Mouse (Mus musculus): Measurements from ENCODE around the gene Tnfrsf11a. TPM values are rescaled to one million over a fixed set of nuclear protein-coding genes. Genes with fewer than 3 reads are reported as not detected.

Tnfrsf11a gene
- polyA plus RNA-seq, 2 experiments, result 0.18 to 0.33 TPM

DNA sequence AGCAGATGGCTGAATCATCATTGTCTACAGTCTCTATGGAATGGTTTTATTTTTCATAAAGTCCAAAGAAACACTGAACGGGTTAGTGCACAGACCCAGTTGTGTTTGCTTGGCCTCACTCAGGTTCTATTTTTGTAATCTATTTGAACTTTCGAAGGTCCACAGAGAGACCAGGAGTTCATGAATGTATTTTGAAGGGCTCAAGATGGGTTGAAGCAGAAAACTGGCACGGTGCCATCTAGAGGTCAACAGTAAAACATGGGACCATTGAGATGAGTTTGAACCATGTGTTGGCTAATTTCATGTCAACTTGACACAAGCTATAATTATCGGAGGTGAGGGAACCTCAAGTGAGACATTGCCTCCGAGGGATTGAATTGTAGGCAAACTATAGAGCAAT is 105.1 kb downstream of the Tnfrsf11a start:
- H3K27ac ChIP-seq, result no peak overlapping the region
- H3K4me1 ChIP-seq (replicated peaks; ENCODE audit: control insufficient read depth in 2 of 2, insufficient read depth in 2 of 2, low read length in 1 of 2), result peaks cover 0 to 4% of the 10 kb centered on the region in 2 experiments; a peak in 1 of 4 replicates
- H3K36me3 ChIP-seq (replicated peaks; ENCODE audit: control insufficient read depth, insufficient read depth, low read depth), result no peaks in the 10 kb centered on the region
- TF ChIP-seq CTCF (IDR thresholded peaks at IDR 0.05; ENCODE audit: low read depth) (no peak), EP300 (IDR thresholded peaks at IDR 0.05; ENCODE audit: low read depth) (no peak)
- DNase-seq (ENCODE audit: low read depth in 3 of 3, low spot score in 3 of 3) (no peak), ATAC-seq (ENCODE audit: insufficient read depth) (no peak)
- no peak overlapping the region for H3K4me2 ChIP-seq (ENCODE audit: low read depth)
- no peak overlapping the region for H3K9ac ChIP-seq (replicated peaks)
- 60% methylated on average over 5 of the region's 5 CpGs for WGBS (ENCODE audit: insufficient replicate concordance)
- no peaks in the 10 kb centered on the region for H3K27me3 ChIP-seq (ENCODE audit: control insufficient read depth, insufficient read depth, low read length)
- no peaks in the 10 kb centered on the region for H3K9me3 ChIP-seq (ENCODE audit: control insufficient read depth, low read length)
- H3K4me3 ChIP-seq (ENCODE audit: insufficient read depth in 1 of 2, low read depth in 2 of 2, low read length in 2 of 2), result no peak overlapping the region

- TF ChIP-seq EP300 (IDR thresholded peaks at IDR 0.05; ENCODE audit: low read depth) (no peak), CTCF (IDR thresholded peaks at IDR 0.05; ENCODE audit: low read depth) (no peak)
- no peak overlapping the region for H3K4me2 ChIP-seq (ENCODE audit: low read depth)
- no peaks in the 10 kb centered on the region for H3K9me3 ChIP-seq (ENCODE audit: control insufficient read depth, low read length)
- WGBS (ENCODE audit: insufficient replicate concordance), result 39% methylated on average over 5 of the region's 5 CpGs
- H3K9ac ChIP-seq (replicated peaks), result no peak overlapping the region
- H3K36me3 ChIP-seq (replicated peaks; ENCODE audit: control insufficient read depth, insufficient read depth, low read depth), result no peaks in the 10 kb centered on the region
- peaks cover 0 to 6% of the 10 kb centered on the region in 2 experiments; a peak in 2 of 4 replicates for H3K4me1 ChIP-seq (replicated peaks; ENCODE audit: control insufficient read depth in 2 of 2, insufficient read depth in 2 of 2, low read length in 1 of 2)
- H3K27ac ChIP-seq, result no peak overlapping the region
- no peak for ATAC-seq (ENCODE audit: insufficient read depth)
- no peaks in the 10 kb centered on the region for H3K27me3 ChIP-seq (ENCODE audit: control insufficient read depth, insufficient read depth, low read length)
- H3K4me3 ChIP-seq (ENCODE audit: insufficient read depth in 1 of 2, low read depth in 2 of 2, low read length in 2 of 2), result no peak overlapping the region
- DNase-seq (ENCODE audit: low read depth in 3 of 3, low spot score in 3 of 3), result no peak
These were observed 105.8 kb downstream of the Tnfrsf11a start for GRCm38 (mm10) chr1:105886358-105886757.

GRCm38 (mm10) chr1:105891032-105891725 is 110.7 kb downstream of the Tnfrsf11a start:
- peaks cover 0 to 3% of the 10 kb centered on the region in 2 experiments; a peak in 1 of 4 replicates for H3K4me1 ChIP-seq (replicated peaks; ENCODE audit: control insufficient read depth in 2 of 2, insufficient read depth in 2 of 2, low read length in 1 of 2)
- H3K36me3 ChIP-seq (replicated peaks; ENCODE audit: control insufficient read depth, insufficient read depth, low read depth), result no peaks in the 10 kb centered on the region
- H3K4me3 ChIP-seq (ENCODE audit: insufficient read depth in 1 of 2, low read depth in 2 of 2, low read length in 2 of 2), result no peak overlapping the region
- 19% methylated on average over 15 of the region's 15 CpGs for WGBS (ENCODE audit: insufficient replicate concordance)
- DNase-seq (ENCODE audit: low read depth in 3 of 3, low spot score in 3 of 3), result peak; percentile 34 to 45 (median 44)
- no peak overlapping the region for H3K4me2 ChIP-seq (ENCODE audit: low read depth)
- ATAC-seq (ENCODE audit: insufficient read depth), result no peak
- H3K9me3 ChIP-seq (ENCODE audit: control insufficient read depth, low read length), result no peaks in the 10 kb centered on the region
- no peak overlapping the region for H3K9ac ChIP-seq (replicated peaks)
- no peak overlapping the region for H3K27ac ChIP-seq
- peak; percentile 79 for TF ChIP-seq CTCF (IDR thresholded peaks at IDR 0.05; ENCODE audit: low read depth)
- TF ChIP-seq EP300 (IDR thresholded peaks at IDR 0.05; ENCODE audit: low read depth), result no peak
- H3K27me3 ChIP-seq (ENCODE audit: control insufficient read depth, insufficient read depth, low read length), result no peaks in the 10 kb centered on the region

DNA sequence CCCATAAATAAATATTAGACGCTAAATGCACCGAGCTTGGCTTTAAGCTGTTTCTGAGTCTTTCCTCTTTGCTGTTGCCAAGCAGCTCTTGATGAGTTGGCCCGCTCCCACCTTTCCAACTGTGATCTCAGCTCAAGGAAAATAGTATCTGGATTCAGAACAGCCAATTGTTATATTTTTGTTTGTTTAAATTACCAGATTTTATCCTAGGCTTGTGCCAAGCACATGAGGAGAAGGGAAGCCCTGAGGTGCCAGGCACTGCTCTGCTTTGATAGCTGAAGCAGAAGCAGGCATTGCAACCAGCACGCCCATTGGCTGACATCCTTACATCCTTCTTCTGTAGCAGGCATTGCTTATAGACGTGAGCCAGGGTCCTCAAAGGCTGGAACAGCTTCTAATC is 114.5 kb downstream of the Tnfrsf11a start:
- no peak overlapping the region for H3K27ac ChIP-seq
- no peaks in the 10 kb centered on the region for H3K9me3 ChIP-seq (ENCODE audit: control insufficient read depth, low read length)
- TF ChIP-seq CTCF (IDR thresholded peaks at IDR 0.05; ENCODE audit: low read depth) (no peak), EP300 (IDR thresholded peaks at IDR 0.05; ENCODE audit: low read depth) (no peak)
- peaks cover 0 to 3% of the 10 kb centered on the region in 2 experiments; a peak in 1 of 4 replicates for H3K4me1 ChIP-seq (replicated peaks; ENCODE audit: control insufficient read depth in 2 of 2, insufficient read depth in 2 of 2, low read length in 1 of 2)
- DNase-seq (ENCODE audit: low read depth in 3 of 3, low spot score in 3 of 3) (no peak), ATAC-seq (ENCODE audit: insufficient read depth) (no peak)
- H3K27me3 ChIP-seq (ENCODE audit: control insufficient read depth, insufficient read depth, low read length), result no peaks in the 10 kb centered on the region
- H3K4me3 ChIP-seq (ENCODE audit: insufficient read depth in 1 of 2, low read depth in 2 of 2, low read length in 2 of 2), result no peak overlapping the region
- no peak overlapping the region for H3K9ac ChIP-seq (replicated peaks)
- H3K36me3 ChIP-seq (replicated peaks; ENCODE audit: control insufficient read depth, insufficient read depth, low read depth), result no peaks in the 10 kb centered on the region
- no peak overlapping the region for H3K4me2 ChIP-seq (ENCODE audit: low read depth)
- WGBS (ENCODE audit: insufficient replicate concordance), result 56% methylated on average over 5 of the region's 5 CpGs

Other genes with a start within 250 kb of the Tnfrsf11a start
- gene Pign, start 117.0 kb upstream of the Tnfrsf11a start, polyA plus RNA-seq (2012; rRNA removed), result 2.9 and 5.1 TPM in 2 replicates
- 5.5 TPM in 2 replicates for gene Pign, start 117.0 kb upstream of the Tnfrsf11a start, polyA plus RNA-seq (2014; fragmentation: Nextera tagmentation; extraction: Ambion mirVana)
- gene Relch, start 116.9 kb upstream of the Tnfrsf11a start, polyA plus RNA-seq (2012; rRNA removed), result 6.3 and 7.2 TPM in 2 replicates
- 9.0 and 11.3 TPM in 2 replicates for gene Relch, start 116.9 kb upstream of the Tnfrsf11a start, polyA plus RNA-seq (2014; fragmentation: Nextera tagmentation; extraction: Ambion mirVana)
- gene Zcchc2, start 209.7 kb downstream of the Tnfrsf11a start, polyA plus RNA-seq (2012; rRNA removed), result 4.3 and 4.9 TPM in 2 replicates
- 1.0 and 1.4 TPM in 2 replicates for gene Zcchc2, start 209.7 kb downstream of the Tnfrsf11a start, polyA plus RNA-seq (2014; fragmentation: Nextera tagmentation; extraction: Ambion mirVana)